Mouse (Mus musculus): ENCODE data around the gene Olfr641.

DNA sequence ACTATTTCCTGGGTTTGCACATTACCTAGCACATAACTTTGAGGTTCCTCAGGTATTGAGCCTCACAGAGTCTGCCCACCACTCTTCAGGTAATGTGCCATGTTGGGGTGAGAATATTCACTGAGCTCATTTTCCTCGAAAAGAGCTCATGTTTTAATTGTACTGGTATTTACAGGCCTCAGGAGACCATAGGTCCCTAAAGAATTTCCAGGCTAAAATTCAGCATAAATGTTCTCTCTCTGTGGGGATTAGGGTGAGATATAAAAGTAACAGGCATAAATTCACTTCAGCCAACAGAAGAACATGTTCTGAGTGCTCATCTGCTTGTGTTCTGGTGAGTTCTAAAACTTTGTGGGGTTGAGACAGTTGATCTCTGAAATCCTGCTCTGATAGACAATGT, at the start of gene Olfr641:
- TF ChIP-seq CTCF (conservative IDR thresholded peaks at IDR 0.05; ENCODE audit: insufficient read depth, insufficient read length, low read depth, low read length) = no peak
- no peak for TF ChIP-seq POLR2A (IDR thresholded peaks at IDR 0.05; ENCODE audit: low read depth, low read length)
